Mouse (Mus musculus) lung, postnatal 4 days (tissue): Measurements from ENCODE around the gene Adgra3.
A peak's percentile ranks its signal among the peaks of the same experiment; 100 is the strongest.

Experiments used
- DNase-seq, 2 experiments: peaks; one replicate each; pipeline ENCODE4 v3.0.0; 2021

The Adgra3 gene

GRCm38 (mm10) chr5:49965810-49966209 lies 93.0 kb downstream of the Adgra3 start:
- peak; percentile 16 to 54 for DNase-seq

GRCm38 (mm10) chr5:49961478-49962431 lies 97.1 kb downstream of the Adgra3 start:
- DNase-seq = peak in 1 of 2 experiments; percentile 36

DNA sequence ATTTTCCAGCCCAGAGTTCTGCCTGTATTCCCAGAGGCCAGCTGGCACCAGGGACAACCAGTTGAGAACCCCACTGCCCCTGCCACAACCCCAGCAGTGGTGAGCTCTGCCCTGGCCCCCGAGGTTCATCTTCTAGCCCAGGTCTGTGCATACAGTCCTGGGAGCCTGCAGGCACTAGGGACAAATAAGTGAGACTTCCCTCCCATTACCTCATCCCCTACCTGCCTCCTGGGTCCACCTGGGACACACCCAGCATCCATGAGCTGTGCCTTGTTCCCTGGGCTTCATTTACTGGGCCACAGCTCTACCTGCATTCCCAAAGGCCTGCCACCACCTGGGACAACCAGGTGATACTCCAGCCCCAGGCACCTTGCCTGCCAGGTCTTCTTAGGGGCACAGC lies 122.5 kb downstream of the Adgra3 start:
- DNase-seq = no peak

GRCm38 (mm10) chr5:49924712-49925111 lies 134.1 kb downstream of the Adgra3 start:
- DNase-seq = no peak

- DNase-seq = no peak
Observed at GRCm38 (mm10) chr5:49915695-49916106, 143.1 kb downstream of the Adgra3 start.
